Mouse (Mus musculus) heart, adult 2 months (tissue): ENCODE data around the gene Fam129a. TPM values are rescaled to one million over a fixed set of nuclear protein-coding genes. Genes with fewer than 3 reads are reported as not detected.
"Not testable (repeated sequence)": the region's sequence is repeated elsewhere in the genome, so short reads cannot be mapped to it uniquely, and the experiment has no call there.

Source experiments
- DNase-seq, 2 experiments: peaks; one replicate each; pipeline ENCODE4 v3.0.0; 2021
- H3K27ac ChIP-seq: fragments of 200-600 bp; 2 replicates; pipeline ENCODE4 v1.8.1; 2022
- H3K27me3 ChIP-seq: fragments of 200-500 bp; 2 replicates; pipeline ENCODE4 v1.6.1; 2012; ENCODE audit warnings: mild to moderate bottlenecking, low read length, inconsistent platforms, mixed read lengths; ENCODE audit not compliant: control insufficient read depth, insufficient read depth
- H3K36me3 ChIP-seq: fragments of 200-500 bp; 2 replicates; pipeline ENCODE4 v1.6.1; 2012; ENCODE audit warnings: low read length, inconsistent platforms; ENCODE audit not compliant: control insufficient read depth, insufficient read depth
- H3K4me1 ChIP-seq: fragments of 200-500 bp; 2 replicates; pipeline ENCODE4 v1.6.1; 2011; ENCODE audit warnings: low read length; ENCODE audit not compliant: control insufficient read depth, insufficient read depth
- H3K4me3 ChIP-seq: fragments of 200-600 bp; 2 replicates; pipeline ENCODE4 v1.8.1; 2022
- H3K79me2 ChIP-seq: fragments of 200-500 bp; replicated peaks from 2 replicates; pipeline ENCODE4 v1.6.1; 2012; ENCODE audit warnings: mild to moderate bottlenecking, inconsistent platforms, low read length, moderate library complexity, mixed read lengths; ENCODE audit not compliant: control insufficient read depth, insufficient read depth
- H3K9ac ChIP-seq: fragments of 200-500 bp; 2 replicates; pipeline ENCODE4 v1.6.1; 2012; ENCODE audit warnings: low read depth, mild to moderate bottlenecking, control low read depth, inconsistent platforms, low read length, mixed read lengths
- CTCF ChIP-seq: fragments of 200-600 bp; IDR thresholded peaks from 2 replicates; pipeline ENCODE4 v1.8.1; 2022; ENCODE audit warnings: antibody characterized with exemption, mild to moderate bottlenecking, moderate library complexity
- EP300 ChIP-seq: fragments of 200-500 bp; IDR thresholded peaks from 2 replicates; pipeline ENCODE4 v1.6.1; 2011; ENCODE audit warnings: low read depth, low read length, control low read depth; ENCODE audit not compliant: insufficient read depth
- POLR2A ChIP-seq: fragments of 200-500 bp; IDR thresholded peaks from 2 replicates; pipeline ENCODE4 v1.6.1; 2011; ENCODE audit warnings: mild to moderate bottlenecking, low read depth, low read length, control low read depth; ENCODE audit not compliant: insufficient read depth
- WGBS: fragments of 180-500 bp; shearing (Covaris S2); methylation state at CpG from one replicate; pipeline ENCODE4 v1.1.7; 2018; 5-methylcytosine and 5-hydroxymethylcytosine counted together
- intact Hi-C: fragments of 180-260 bp; cut with DNase I; formaldehyde crosslinking; loops from one replicate; pipeline ENCODE4 v1.15.1; 2025
- polyA plus RNA-seq: library from polyadenylated mRNA; depleted of rRNA; stranded (reverse); fragments of >200 nt; gene quantifications from 2 replicates; pipeline ENCODE4 v1.2.3, GENCODE M21; 2012
- total RNA-seq, 2 experiments: library from RNA; stranded (reverse); gene quantifications; 2 replicates each; pipeline ENCODE4 v1.2.3; 2021

Gene Fam129a
- total and polyA plus RNA-seq, 3 experiments = 6.2 to 14.9 (median 13.3) TPM

DNA sequence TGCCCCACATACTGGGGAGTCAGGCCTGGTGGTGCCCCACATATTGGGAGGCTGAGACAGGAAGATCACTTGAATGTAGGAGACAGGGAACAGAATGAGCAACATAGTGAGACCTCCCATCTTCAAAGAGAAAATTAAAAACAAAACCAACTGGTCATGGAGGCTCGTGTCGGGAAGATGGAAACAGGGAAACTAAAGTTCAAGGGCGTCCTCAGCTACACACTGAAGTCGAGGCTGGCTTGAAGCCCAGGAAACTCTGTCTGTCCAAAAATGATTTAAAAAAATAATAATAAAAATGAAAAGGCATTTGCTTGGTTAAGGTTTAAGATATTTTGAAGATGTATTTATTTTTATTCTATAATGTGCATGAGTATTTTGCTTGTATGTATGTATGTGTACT, 152.8 kb downstream of the Fam129a start:
- Histone ChIP-seq H3K27ac (no peak overlapping the region), H3K27me3 (no peaks in the 10 kb centered on the region), H3K79me2 (no peaks in the 10 kb centered on the region), H3K4me1 (peaks cover 2% of the 10 kb centered on the region; the same call in 1 of the 2 replicates), H3K36me3 (no peaks in the 10 kb centered on the region), H3K9ac (no peak overlapping the region), H3K4me3 (no peak overlapping the region)
- WGBS = 70% methylated on average over 4 of the region's 4 CpGs
- intact Hi-C loops = no loop called here
- DNase-seq = no peak
- no peak for TF ChIP-seq POLR2A
- no peak for TF ChIP-seq CTCF
- TF ChIP-seq EP300 = no peak

DNA sequence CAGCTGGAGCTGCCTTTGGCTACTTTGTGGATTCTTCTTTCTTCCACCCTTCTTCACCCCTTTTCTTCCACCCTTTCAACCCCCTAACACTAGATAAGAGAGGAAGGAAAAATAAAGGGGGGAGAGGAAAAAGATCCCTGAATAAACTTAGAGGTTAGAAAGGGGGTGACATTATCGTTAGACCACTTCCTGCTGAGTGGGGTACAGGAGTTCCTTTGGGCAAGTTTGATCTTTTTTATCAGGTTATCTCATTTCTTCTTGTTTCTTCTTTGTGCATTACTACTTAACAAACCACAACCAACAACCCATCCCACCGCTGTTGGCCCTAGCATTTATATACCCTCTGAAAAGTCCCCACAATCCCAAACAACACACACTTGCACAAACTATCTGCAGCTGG, 154.6 kb downstream of the Fam129a start:
- Histone ChIP-seq H3K4me1 (no peaks in the 10 kb centered on the region), H3K4me3 (no peak overlapping the region), H3K27me3 (no peaks in the 10 kb centered on the region), H3K27ac (no peak overlapping the region), H3K36me3 (no peaks in the 10 kb centered on the region), H3K79me2 (no peaks in the 10 kb centered on the region), H3K9ac (no peak overlapping the region)
- TF ChIP-seq CTCF (no peak), EP300 (no peak), POLR2A (no peak)
- DNase-seq = no peak
- intact Hi-C loops = no loop called here
- WGBS = 47% methylated on average over 2 of the region's 2 CpGs

DNA sequence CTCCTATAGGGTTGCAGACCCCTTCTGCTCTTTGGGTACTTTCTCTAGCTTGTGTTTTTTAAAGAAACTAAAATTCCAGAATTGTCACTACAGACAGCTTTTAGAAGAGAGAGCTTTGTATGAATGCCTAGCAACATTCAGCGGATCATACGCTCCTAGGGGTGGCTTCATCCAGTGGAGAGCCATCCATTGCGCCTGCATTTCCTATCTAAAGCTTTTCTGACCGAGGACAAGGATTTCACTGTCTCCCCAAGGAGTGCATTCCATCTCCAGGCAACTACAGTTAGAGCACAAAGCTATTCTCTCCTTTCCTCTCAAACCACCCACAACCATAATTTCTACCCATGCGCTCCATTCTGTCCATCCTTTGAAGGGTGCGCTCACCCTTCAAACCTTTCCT, 155.4 kb downstream of the Fam129a start:
- Histone ChIP-seq H3K27ac (no peak overlapping the region), H3K79me2 (no peaks in the 10 kb centered on the region), H3K9ac (no peak overlapping the region), H3K27me3 (no peaks in the 10 kb centered on the region), H3K4me3 (no peak overlapping the region), H3K4me1 (no peaks in the 10 kb centered on the region), H3K36me3 (no peaks in the 10 kb centered on the region)
- no peak for TF ChIP-seq CTCF
- no peak for TF ChIP-seq POLR2A
- TF ChIP-seq EP300 = no peak
- DNase-seq = no peak
- 88% methylated on average over 6 of the region's 6 CpGs for WGBS
- intact Hi-C loops = no loop called here

DNA sequence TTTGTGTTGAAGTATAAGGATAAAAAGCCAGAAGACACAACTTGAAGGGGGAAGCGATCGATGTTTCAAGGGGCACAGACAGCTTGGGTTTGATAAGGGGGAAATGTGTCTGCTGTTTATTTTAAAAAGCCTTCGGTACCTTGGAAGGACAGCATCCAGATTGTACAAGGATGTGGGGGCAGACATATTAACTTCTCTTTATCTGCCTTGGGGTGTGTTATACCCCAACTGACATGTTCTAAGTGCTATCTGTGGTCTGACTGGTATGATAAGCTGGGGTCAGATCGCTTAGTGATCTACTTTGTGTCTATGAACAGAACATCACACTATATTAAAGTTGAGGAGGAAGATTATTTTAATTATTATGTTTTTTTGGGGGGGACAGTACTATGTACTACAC, 157.2 kb downstream of the Fam129a start:
- WGBS = 63% methylated on average over 4 of the region's 4 CpGs
- H3K79me2 ChIP-seq = no peaks in the 10 kb centered on the region
- H3K4me3 ChIP-seq = no peak overlapping the region
- no peak for DNase-seq
- no peaks in the 10 kb centered on the region for H3K36me3 ChIP-seq
- H3K9ac ChIP-seq = no peak overlapping the region
- intact Hi-C loops = no loop called here
- no peaks in the 10 kb centered on the region for H3K27me3 ChIP-seq
- TF ChIP-seq EP300 = no peak
- TF ChIP-seq CTCF = no peak
- TF ChIP-seq POLR2A = no peak
- no peaks in the 10 kb centered on the region for H3K4me1 ChIP-seq
- no peak overlapping the region for H3K27ac ChIP-seq

DNA sequence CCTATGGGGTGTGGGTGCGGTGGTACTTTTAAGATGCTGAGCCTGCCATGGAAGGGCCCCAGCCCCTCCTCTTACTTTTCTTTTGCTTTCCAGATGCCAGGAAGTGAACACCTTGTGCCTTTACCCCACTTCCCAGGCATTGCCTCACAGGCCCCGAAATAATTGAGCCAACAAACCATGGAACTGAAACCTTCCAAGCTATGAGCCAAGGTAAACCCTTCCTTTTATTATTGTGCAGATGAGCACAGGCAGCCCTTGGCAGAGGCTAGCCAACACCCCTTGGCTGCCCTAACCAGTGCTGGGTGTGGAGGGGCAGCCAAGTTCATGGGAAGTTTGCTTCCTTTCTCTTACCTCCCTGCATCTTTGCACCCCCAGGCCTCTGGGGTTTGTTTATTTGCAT, 166.2 kb downstream of the Fam129a start:
- no peak overlapping the region for H3K4me3 ChIP-seq
- H3K4me1 ChIP-seq = no peaks in the 10 kb centered on the region
- H3K27ac ChIP-seq = no peak overlapping the region
- H3K36me3 ChIP-seq = no peaks in the 10 kb centered on the region
- no peaks in the 10 kb centered on the region for H3K27me3 ChIP-seq
- H3K79me2 ChIP-seq = no peaks in the 10 kb centered on the region
- intact Hi-C loops = no loop called here
- DNase-seq = no peak
- no peak for TF ChIP-seq EP300
- TF ChIP-seq CTCF = no peak
- WGBS = 76% methylated on average over 2 of the region's 2 CpGs
- no peak overlapping the region for H3K9ac ChIP-seq

DNA sequence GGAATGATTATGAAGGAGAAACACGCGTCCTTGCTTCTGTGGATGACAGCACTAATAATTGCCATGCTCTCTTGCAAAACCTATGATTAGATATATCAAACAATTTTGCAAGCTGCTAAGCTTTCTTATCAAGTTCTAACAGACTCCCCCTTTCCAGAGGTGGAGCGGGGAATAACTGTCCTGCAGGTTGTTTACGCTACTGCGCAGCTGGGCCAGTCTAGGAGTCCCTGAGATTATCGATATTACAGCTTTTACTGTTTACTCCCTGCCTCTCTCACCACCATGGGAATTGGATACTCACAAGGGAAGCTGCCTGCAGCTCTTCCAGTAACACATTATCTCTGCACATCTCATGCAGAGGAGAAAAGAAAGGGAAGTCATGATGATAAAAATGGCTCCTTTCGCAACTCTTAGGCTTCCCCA, 170.2 kb downstream of the Fam129a start:
- no peak for DNase-seq
- Histone ChIP-seq H3K36me3 (no peaks in the 10 kb centered on the region), H3K27ac (no peak overlapping the region), H3K79me2 (no peaks in the 10 kb centered on the region), H3K9ac (no peak overlapping the region), H3K4me1 (no peaks in the 10 kb centered on the region), H3K27me3 (no peaks in the 10 kb centered on the region), H3K4me3 (no peak overlapping the region)
- TF ChIP-seq EP300 = no peak
- no peak for TF ChIP-seq CTCF
- no peak for TF ChIP-seq POLR2A
- WGBS = 74% methylated on average over 7 of the region's 7 CpGs
- intact Hi-C loops = no loop called here

DNA sequence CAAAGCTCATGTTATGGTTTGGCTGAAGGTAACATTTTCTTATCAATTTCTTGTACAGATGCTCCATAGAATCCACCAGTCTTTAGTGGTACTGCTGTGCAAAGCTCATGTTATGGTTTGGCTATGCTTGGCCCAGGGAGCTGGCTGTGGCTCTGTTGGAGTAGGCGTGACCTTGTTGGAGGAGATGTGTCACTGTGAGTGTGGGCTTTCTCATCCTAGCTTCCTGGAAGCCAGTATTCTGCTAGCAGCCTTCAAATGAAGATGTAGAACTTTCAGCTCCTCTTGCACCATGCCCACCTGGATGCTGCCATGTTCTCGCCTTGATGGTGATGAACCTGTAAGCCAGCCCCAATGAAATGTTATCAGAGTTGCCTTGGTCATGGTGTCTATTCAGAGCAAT, 178.9 kb downstream of the Fam129a start:
- intact Hi-C loops = loop anchor here (5.0 kb wide), 1 partner anchor 248 kb away; the partner anchor contains the start of gene Rnf2
- WGBS = 93% methylated on average over 2 of the region's 2 CpGs
- H3K36me3 ChIP-seq, H3K27ac ChIP-seq, H3K4me1 ChIP-seq, H3K4me3 ChIP-seq, H3K27me3 ChIP-seq, DNase-seq, H3K79me2 ChIP-seq, H3K9ac ChIP-seq: not testable (repeated sequence)
